Mouse (Mus musculus): Measurements from ENCODE around the gene Siae. TPM values are rescaled to one million over a fixed set of nuclear protein-coding genes. Genes with fewer than 3 reads are reported as not detected.

Gene Siae
- 1 to 10 TPM; 3.3 to 4.0 TPM for total RNA-seq (2021)
- long read RNA-seq, experiment 1, full-length matches to known transcripts: 10 of 10 reads
- long read RNA-seq, experiment 1, partial matches to known transcripts: 0 of 10 reads
- long read RNA-seq, experiment 1, other reads (novel, unspliced or antisense): 0 of 10 reads
- long read RNA-seq, experiment 2, full-length matches to known transcripts: 4 of 5 reads
- long read RNA-seq, experiment 2, partial matches to known transcripts: 0 of 5 reads
- long read RNA-seq, experiment 2, other reads (novel, unspliced or antisense): 1 of 5 reads

GRCm38 (mm10) chr9:37554838-37555748 is at the start of gene Siae:
Gene Siae (plus strand): TSS chr9:37555698.
- DNase-seq (ENCODE audit: low spot score): no peak

GRCm38 (mm10) chr9:37506023-37506422 is 49.5 kb upstream of the Siae start:
- no peak for DNase-seq (ENCODE audit: low spot score)

- DNase-seq (ENCODE audit: low spot score): no peak
These were observed 43.4 kb upstream of the Siae start for GRCm38 (mm10) chr9:37512097-37512496.

GRCm38 (mm10) chr9:37514456-37514855 is 41.0 kb upstream of the Siae start:
- no peak for DNase-seq (ENCODE audit: low spot score)

- DNase-seq (ENCODE audit: low spot score): no peak
These were observed 38.0 kb upstream of the Siae start for GRCm38 (mm10) chr9:37517467-37517866.

- DNase-seq (ENCODE audit: low spot score): no peak
These were observed 36.5 kb upstream of the Siae start for GRCm38 (mm10) chr9:37518991-37519390.

- DNase-seq (ENCODE audit: low spot score): no peak
These were observed 35.5 kb upstream of the Siae start for GRCm38 (mm10) chr9:37519995-37520394.

GRCm38 (mm10) chr9:37525461-37525860 is 30.0 kb upstream of the Siae start:
- DNase-seq (ENCODE audit: low spot score): no peak

GRCm38 (mm10) chr9:37526443-37527395 is 28.8 kb upstream of the Siae start:
- no peak for DNase-seq (ENCODE audit: low spot score)

GRCm38 (mm10) chr9:37527396-37528224 is 27.9 kb upstream of the Siae start, which contains the start of gene Esam:
Gene Esam (plus strand): TSS chr9:37528078.
- peak; percentile 71 for DNase-seq (ENCODE audit: low spot score)

GRCm38 (mm10) chr9:37528225-37528970 is 27.1 kb upstream of the Siae start:
- DNase-seq (ENCODE audit: low spot score): no peak

- peak; percentile 51 for DNase-seq (ENCODE audit: low spot score)
These were observed 25.2 kb upstream of the Siae start for GRCm38 (mm10) chr9:37530031-37530887.

- DNase-seq (ENCODE audit: low spot score): no peak
These were observed 24.4 kb upstream of the Siae start for GRCm38 (mm10) chr9:37530888-37531705.

- DNase-seq (ENCODE audit: low spot score): no peak
These were observed 18.6 kb upstream of the Siae start for GRCm38 (mm10) chr9:37536851-37537250.

- DNase-seq (ENCODE audit: low spot score): no peak
These were observed 17.7 kb upstream of the Siae start for GRCm38 (mm10) chr9:37537658-37538250.

- no peak for DNase-seq (ENCODE audit: low spot score)
These were observed 16.1 kb upstream of the Siae start, which contains the start of gene Vsig2 for GRCm38 (mm10) chr9:37539170-37540025. Gene Vsig2 (plus strand): TSS chr9:37539255.
